Mouse (Mus musculus) lung, adult 18-20 months (tissue): ENCODE results near the gene Ccn5.

Experiments used
- DNase-seq, 2 experiments: peaks; one replicate each; pipeline ENCODE4 v3.0.0; 2022; ENCODE audit warnings: mixed read lengths in 2 of 2

The Ccn5 gene

GRCm38 (mm10) chr2:163820607-163821006 is at the start of gene Ccn5:
Ccn5 (plus strand) TSS chr2:163820861.
- peak; percentile 59 to 72 for DNase-seq

- DNase-seq: no peak
These were observed 44.0 kb upstream of the Ccn5 start for GRCm38 (mm10) chr2:163776661-163777060.

GRCm38 (mm10) chr2:163777061-163777460 is 43.6 kb upstream of the Ccn5 start:
- no peak for DNase-seq

GRCm38 (mm10) chr2:163778896-163779295 is 41.8 kb upstream of the Ccn5 start:
- no peak for DNase-seq

GRCm38 (mm10) chr2:163783368-163783767 is 37.3 kb upstream of the Ccn5 start:
- DNase-seq: no peak

GRCm38 (mm10) chr2:163783901-163784300 is 36.8 kb upstream of the Ccn5 start:
- DNase-seq: no peak

- no peak for DNase-seq
These were observed 33.6 kb upstream of the Ccn5 start for GRCm38 (mm10) chr2:163787086-163787485.

GRCm38 (mm10) chr2:163787709-163788108 is 33.0 kb upstream of the Ccn5 start:
- DNase-seq: peak; percentile 13 to 48

- peak; percentile 65 to 71 for DNase-seq
These were observed 32.2 kb upstream of the Ccn5 start for GRCm38 (mm10) chr2:163788484-163788883.

- peak; percentile 62 to 67 for DNase-seq
These were observed 22.2 kb upstream of the Ccn5 start for GRCm38 (mm10) chr2:163798411-163798810.

- DNase-seq: peak; percentile 20 to 32
These were observed 19.8 kb upstream of the Ccn5 start for GRCm38 (mm10) chr2:163800832-163801231.

- no peak for DNase-seq
These were observed 19.3 kb upstream of the Ccn5 start for GRCm38 (mm10) chr2:163801406-163801805.

- DNase-seq: no peak
These were observed 16.8 kb upstream of the Ccn5 start for GRCm38 (mm10) chr2:163803838-163804237.

- DNase-seq: no peak
These were observed 11.5 kb upstream of the Ccn5 start for GRCm38 (mm10) chr2:163809166-163809565.

GRCm38 (mm10) chr2:163809704-163810103 is 11.0 kb upstream of the Ccn5 start:
- DNase-seq: peak; percentile 53 to 59

- DNase-seq: no peak
These were observed 7.6 kb upstream of the Ccn5 start for GRCm38 (mm10) chr2:163813077-163813476.

- no peak for DNase-seq
These were observed 5.8 kb upstream of the Ccn5 start for GRCm38 (mm10) chr2:163814739-163815465.

- DNase-seq: peak; percentile 36 to 38
These were observed 2.6 kb downstream of the Ccn5 start for GRCm38 (mm10) chr2:163823248-163823647.

- peak; percentile 54 to 58 for DNase-seq
These were observed 3.1 kb downstream of the Ccn5 start for GRCm38 (mm10) chr2:163823771-163824170.

- DNase-seq: no peak
These were observed 5.2 kb downstream of the Ccn5 start for GRCm38 (mm10) chr2:163825861-163826260.

GRCm38 (mm10) chr2:163826494-163826893 is 5.8 kb downstream of the Ccn5 start:
- peak; percentile 68 to 80 for DNase-seq

- no peak for DNase-seq
These were observed 10.5 kb downstream of the Ccn5 start for GRCm38 (mm10) chr2:163831163-163831562.

- peak; percentile 74 to 81 for DNase-seq
These were observed 17.4 kb downstream of the Ccn5 start for GRCm38 (mm10) chr2:163838043-163838442.

- DNase-seq: peak; percentile 70 to 80
These were observed 18.9 kb downstream of the Ccn5 start for GRCm38 (mm10) chr2:163839519-163839918.

- DNase-seq: no peak
These were observed 21.4 kb downstream of the Ccn5 start for GRCm38 (mm10) chr2:163842043-163842442.
